Mouse (Mus musculus): ENCODE measurements at regions not wholly inside any gene's neighbourhood (a gene's known extent, or its start where the extent isn't known, plus 50 kb on each side); places are given as distances from the start of the nearest gene placed in this dataset.

GRCm38 (mm10) chr4:83931897-83932654 is 406.7 kb downstream of the Ccdc171 start:
- no peak for TF ChIP-seq GATA1 (IDR thresholded peaks at IDR 0.05; ENCODE audit: low read length)
- no peak for TF ChIP-seq TAL1 (IDR thresholded peaks at IDR 0.05; ENCODE audit: low read length)
